Mouse (Mus musculus): ENCODE measurements around the gene Tpra1. TPM values are rescaled to one million over a fixed set of nuclear protein-coding genes. Genes with fewer than 3 reads are reported as not detected.

Gene Tpra1
- polyA plus RNA-seq, 1 experiment from 2014 or later: 45.8 TPM

DNA sequence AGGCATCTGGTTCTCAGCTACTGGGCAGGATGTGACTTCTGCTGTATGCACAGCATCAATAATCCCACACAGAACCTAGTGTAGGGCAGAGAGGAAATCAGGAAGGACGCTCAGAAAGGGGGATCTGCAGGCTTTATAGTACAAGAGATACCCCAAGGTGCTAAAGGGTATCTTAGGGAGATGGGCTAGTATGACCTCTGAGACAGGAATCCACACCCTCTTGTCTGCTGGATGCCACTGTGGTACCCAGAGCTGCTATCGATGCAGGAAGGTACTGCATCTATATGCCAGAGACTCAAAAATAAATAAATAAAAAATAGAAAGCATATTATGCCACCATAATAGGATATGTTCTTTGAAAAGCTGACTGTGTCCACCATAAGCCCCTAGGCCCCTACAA lies 2.4 kb upstream of the Tpra1 start:
- Histone ChIP-seq H3K27ac (no peak overlapping the region), H3K27me3 (ENCODE audit: control insufficient read depth, insufficient read depth, low read length) (no peaks in the 10 kb centered on the region), H3K4me2 (replicated peaks) (no peak overlapping the region), H3K9ac (no peak overlapping the region), H3K9me3 (ENCODE audit: control insufficient read depth, low read length) (no peaks in the 10 kb centered on the region), H3K4me1 (replicated peaks; ENCODE audit: control insufficient read depth, insufficient read depth, low read length) (peaks cover 26% of the 10 kb centered on the region), H3K4me3 (replicated peaks; ENCODE audit: low read length) (no peak overlapping the region), H3K36me3 (replicated peaks; ENCODE audit: control insufficient read depth, insufficient read depth) (no peaks in the 10 kb centered on the region; the same call in 1 of the 2 replicates)
- DNase-seq (ENCODE audit: low spot score): no peak
- WGBS: 95% methylated on average over 2 of the region's 2 CpGs
- no peak for ATAC-seq (ENCODE audit: low FRiP score)

DNA sequence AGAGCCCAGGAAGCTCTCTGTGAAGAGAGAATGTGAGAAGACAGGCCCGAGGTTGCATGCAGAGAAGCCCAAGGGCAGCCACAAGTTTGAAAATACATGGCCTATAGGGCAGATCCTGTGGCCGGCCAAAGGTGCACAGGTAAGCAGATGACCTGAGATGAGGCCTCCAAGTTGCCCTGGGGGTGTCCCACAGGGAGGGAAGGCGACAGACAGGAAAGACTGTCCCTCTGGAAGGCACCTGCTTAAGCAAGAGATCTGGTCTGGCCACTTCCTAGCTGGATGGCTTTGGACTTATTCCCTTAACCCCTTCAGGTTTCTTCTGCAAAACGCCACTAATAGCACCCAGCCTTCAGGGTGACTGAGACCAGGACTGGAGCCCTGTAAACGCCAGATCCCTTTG lies 580 bp upstream of the Tpra1 start:
- peak overlapping the region; percentile 75 for H3K9ac ChIP-seq
- WGBS: 10% methylated on average over 5 of the region's 5 CpGs
- peak overlapping the region; percentile 57 for H3K4me3 ChIP-seq (replicated peaks; ENCODE audit: low read length)
- H3K27me3 ChIP-seq (ENCODE audit: control insufficient read depth, insufficient read depth, low read length): no peaks in the 10 kb centered on the region
- ATAC-seq (ENCODE audit: low FRiP score) (peak; percentile 1; the same call in 1 of the 2 replicates), DNase-seq (ENCODE audit: low spot score) (no peak)
- peaks cover 26% of the 10 kb centered on the region for H3K4me1 ChIP-seq (replicated peaks; ENCODE audit: control insufficient read depth, insufficient read depth, low read length)
- peak overlapping the region; percentile 66 for H3K27ac ChIP-seq
- H3K4me2 ChIP-seq (replicated peaks): peak overlapping the region; percentile 98
- H3K9me3 ChIP-seq (ENCODE audit: control insufficient read depth, low read length): no peaks in the 10 kb centered on the region
- no peaks in the 10 kb centered on the region for H3K36me3 ChIP-seq (replicated peaks; ENCODE audit: control insufficient read depth, insufficient read depth)

DNA sequence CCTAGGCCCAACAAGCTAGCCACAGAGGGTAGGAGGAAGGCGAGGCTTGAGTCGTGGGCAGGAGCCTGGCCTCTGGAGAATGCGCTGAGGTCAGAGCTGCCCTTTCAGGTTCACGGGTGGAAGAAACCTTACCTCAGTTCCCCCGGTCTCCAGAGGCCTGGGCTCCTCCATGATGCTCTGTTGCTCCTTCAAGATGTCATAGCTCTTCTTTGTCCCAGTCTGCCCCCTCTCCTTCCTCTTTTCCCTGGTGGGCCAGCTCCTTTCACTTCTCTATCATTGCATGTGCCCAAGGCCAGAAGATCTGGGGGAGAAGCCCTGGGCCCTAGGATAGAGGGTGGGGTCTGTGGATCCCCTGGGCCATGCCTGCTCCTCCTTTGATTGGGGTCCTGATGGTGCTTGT lies 1.7 kb downstream of the Tpra1 start:
- WGBS: 82% methylated on average over 5 of the region's 5 CpGs
- H3K9me3 ChIP-seq (ENCODE audit: control insufficient read depth, low read length): no peaks in the 10 kb centered on the region
- H3K4me1 ChIP-seq (replicated peaks; ENCODE audit: control insufficient read depth, insufficient read depth, low read length): peaks cover 23% of the 10 kb centered on the region
- H3K27ac ChIP-seq: no peak overlapping the region
- peak overlapping the region; percentile 75; the same call in 1 of the 2 replicates for H3K9ac ChIP-seq
- DNase-seq (ENCODE audit: low spot score) (no peak), ATAC-seq (ENCODE audit: low FRiP score) (no peak)
- no peak overlapping the region; the same call in 1 of the 2 replicates for H3K4me3 ChIP-seq (replicated peaks; ENCODE audit: low read length)
- H3K36me3 ChIP-seq (replicated peaks; ENCODE audit: control insufficient read depth, insufficient read depth): no peaks in the 10 kb centered on the region
- H3K27me3 ChIP-seq (ENCODE audit: control insufficient read depth, insufficient read depth, low read length): no peaks in the 10 kb centered on the region
- H3K4me2 ChIP-seq (replicated peaks): peak overlapping the region; percentile 98

DNA sequence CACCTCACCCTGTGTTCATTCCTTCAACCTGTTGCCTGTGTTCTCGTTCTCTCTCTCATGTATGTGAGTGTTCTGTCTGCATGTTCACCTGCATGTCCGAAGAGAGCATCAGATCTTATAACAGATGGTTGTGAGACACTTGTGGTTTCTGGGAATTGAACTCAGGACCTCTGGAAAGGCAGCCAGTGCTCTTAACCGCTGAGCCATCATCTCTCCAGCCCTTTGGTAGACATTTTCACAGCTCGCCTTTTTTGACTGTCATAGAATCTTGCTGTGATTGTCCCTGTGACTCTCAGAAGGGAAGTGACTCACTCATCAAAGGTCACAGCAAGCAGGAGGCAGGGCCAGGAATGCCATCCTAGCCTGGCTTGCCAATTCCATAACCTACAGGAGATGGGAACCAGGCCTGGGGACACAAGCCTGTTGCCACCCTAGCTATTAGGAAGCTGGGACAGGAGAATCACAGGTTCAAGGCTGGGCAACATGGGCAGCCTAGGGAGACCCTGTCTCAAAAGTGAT lies 2.5 kb downstream of the Tpra1 start:
- WGBS: 93% methylated on average over 4 of the region's 4 CpGs
- Histone ChIP-seq H3K4me1 (replicated peaks; ENCODE audit: control insufficient read depth, insufficient read depth, low read length) (peaks cover 23% of the 10 kb centered on the region), H3K27ac (no peak overlapping the region), H3K4me2 (replicated peaks) (no peak overlapping the region), H3K9me3 (ENCODE audit: control insufficient read depth, low read length) (no peaks in the 10 kb centered on the region), H3K9ac (no peak overlapping the region), H3K27me3 (ENCODE audit: control insufficient read depth, insufficient read depth, low read length) (no peaks in the 10 kb centered on the region), H3K36me3 (replicated peaks; ENCODE audit: control insufficient read depth, insufficient read depth) (no peaks in the 10 kb centered on the region; the same call in 1 of the 2 replicates), H3K4me3 (replicated peaks; ENCODE audit: low read length) (no peak overlapping the region)
- no peak for ATAC-seq (ENCODE audit: low FRiP score)
- no peak for DNase-seq (ENCODE audit: low spot score)

DNA sequence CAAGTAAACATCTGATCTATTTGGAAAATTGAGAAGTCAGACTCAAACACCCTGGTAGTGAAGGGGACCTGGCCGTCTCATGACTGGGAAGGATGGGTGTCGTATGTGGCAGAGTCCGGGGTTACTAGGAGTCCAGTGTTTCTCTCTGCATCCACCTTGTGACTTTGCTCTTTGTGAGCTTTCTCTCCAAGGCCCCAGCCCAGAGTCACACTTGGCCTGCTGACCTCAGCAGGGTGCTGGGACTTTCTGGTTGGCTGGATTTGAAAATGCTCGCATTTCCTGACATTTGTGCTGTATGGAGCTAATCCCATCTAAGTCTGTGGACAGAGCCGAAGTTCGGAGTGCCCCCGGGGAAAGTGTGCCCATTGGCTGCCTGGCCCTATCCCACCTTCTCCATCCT lies 3.0 kb downstream of the Tpra1 start:
- no peak overlapping the region for H3K9ac ChIP-seq
- 87% methylated on average over 7 of the region's 7 CpGs for WGBS
- no peak for ATAC-seq (ENCODE audit: low FRiP score)

DNA sequence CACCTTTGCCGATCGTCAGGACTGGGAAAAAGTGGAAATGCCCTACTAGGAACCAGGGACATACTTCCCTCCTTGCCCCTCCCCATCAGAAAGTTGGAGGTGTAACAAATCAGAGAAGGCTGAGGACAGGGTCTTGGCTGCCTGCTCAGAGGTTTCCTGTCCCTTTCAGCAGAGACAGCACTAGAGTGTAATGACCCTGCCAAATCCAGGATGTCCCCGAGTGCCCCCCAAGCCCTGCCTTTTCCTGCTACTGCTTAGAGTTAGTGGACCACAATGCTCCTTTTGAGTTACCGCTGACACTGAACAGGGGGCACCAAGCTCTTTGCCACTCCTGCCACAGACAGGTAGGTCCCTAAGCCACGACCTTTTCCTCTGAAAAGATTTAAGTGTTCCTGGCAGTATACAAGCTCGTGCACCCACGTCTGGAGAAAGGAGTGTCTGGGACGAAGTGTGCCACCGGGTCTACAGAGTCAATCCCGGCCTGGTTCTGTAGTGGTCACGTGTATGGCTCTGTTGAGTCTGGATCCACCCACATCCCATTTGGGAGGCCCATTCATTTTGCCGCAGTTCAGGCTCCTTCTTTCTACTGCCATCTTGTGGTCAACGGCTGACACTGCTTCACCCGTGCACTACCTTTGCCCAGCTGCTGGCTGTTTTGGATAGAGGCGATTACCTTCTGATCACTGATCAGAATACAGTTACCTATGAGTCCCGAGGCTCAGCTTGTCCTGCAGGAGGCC lies 4.5 kb downstream of the Tpra1 start:
- H3K9me3 ChIP-seq (ENCODE audit: control insufficient read depth, low read length): no peaks in the 10 kb centered on the region
- H3K36me3 ChIP-seq (replicated peaks; ENCODE audit: control insufficient read depth, insufficient read depth): peaks cover 15% of the 10 kb centered on the region
- H3K4me3 ChIP-seq (replicated peaks; ENCODE audit: low read length): no peak overlapping the region
- DNase-seq (ENCODE audit: low spot score) (peak; percentile 81), ATAC-seq (ENCODE audit: low FRiP score) (no peak)
- H3K27me3 ChIP-seq (ENCODE audit: control insufficient read depth, insufficient read depth, low read length): no peaks in the 10 kb centered on the region
- 22% methylated on average over 16 of the region's 16 CpGs for WGBS
- peaks cover 18% of the 10 kb centered on the region for H3K4me1 ChIP-seq (replicated peaks; ENCODE audit: control insufficient read depth, insufficient read depth, low read length)
- H3K27ac ChIP-seq: no peak overlapping the region
- H3K4me2 ChIP-seq (replicated peaks): peak overlapping the region; percentile 27
- no peak overlapping the region for H3K9ac ChIP-seq

More for the DNA sequence above, 3.0 kb downstream of the Tpra1 start:
- H3K9me3 ChIP-seq (ENCODE audit: control insufficient read depth, low read length): no peaks in the 10 kb centered on the region
- DNase-seq (ENCODE audit: low spot score): no peak
- H3K27me3 ChIP-seq (ENCODE audit: control insufficient read depth, insufficient read depth, low read length): no peaks in the 10 kb centered on the region
- no peak overlapping the region for H3K4me2 ChIP-seq (replicated peaks)
- no peak overlapping the region for H3K4me3 ChIP-seq (replicated peaks; ENCODE audit: low read length)
- H3K27ac ChIP-seq: no peak overlapping the region
- H3K36me3 ChIP-seq (replicated peaks; ENCODE audit: control insufficient read depth, insufficient read depth): peaks cover 3% of the 10 kb centered on the region; the same call in 1 of the 2 replicates
- peaks cover 23% of the 10 kb centered on the region for H3K4me1 ChIP-seq (replicated peaks; ENCODE audit: control insufficient read depth, insufficient read depth, low read length)

DNA sequence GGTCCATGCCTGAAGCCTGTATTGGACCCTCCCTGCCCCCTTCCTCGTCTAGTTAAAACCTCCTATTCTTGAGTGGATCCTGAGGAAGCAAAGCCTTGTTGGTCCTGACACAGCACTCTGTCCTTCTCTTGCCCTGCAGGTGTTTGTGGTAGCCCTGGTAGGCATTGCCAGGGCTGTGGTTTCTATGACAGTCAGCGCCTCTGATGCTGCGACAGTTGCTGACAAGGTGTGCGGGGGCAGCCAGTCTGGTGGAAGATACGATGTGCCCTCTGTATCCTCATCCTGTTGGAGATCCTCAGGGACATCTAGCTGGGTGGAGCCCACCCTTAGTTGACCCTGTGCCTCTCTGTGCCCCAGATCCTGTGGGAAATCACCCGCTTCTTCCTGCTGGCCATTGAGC lies 7.1 kb downstream of the Tpra1 start:
- peaks cover 26% of the 10 kb centered on the region for H3K36me3 ChIP-seq (replicated peaks; ENCODE audit: control insufficient read depth, insufficient read depth)
- 0 out of 2 replicates have a peak, but pooled peaks cover 2% of the 10 kb centered on the region for H3K4me1 ChIP-seq (replicated peaks; ENCODE audit: control insufficient read depth, insufficient read depth, low read length)
- no peak for DNase-seq (ENCODE audit: low spot score)
- no peaks in the 10 kb centered on the region for H3K27me3 ChIP-seq (ENCODE audit: control insufficient read depth, insufficient read depth, low read length)
- H3K4me3 ChIP-seq (replicated peaks; ENCODE audit: low read length): no peak overlapping the region
- H3K4me2 ChIP-seq (replicated peaks): no peak overlapping the region
- no peaks in the 10 kb centered on the region for H3K9me3 ChIP-seq (ENCODE audit: control insufficient read depth, low read length)
- H3K9ac ChIP-seq: no peak overlapping the region
- WGBS: 93% methylated on average over 6 of the region's 6 CpGs
- no peak overlapping the region for H3K27ac ChIP-seq
- no peak for ATAC-seq (ENCODE audit: low FRiP score)

DNA sequence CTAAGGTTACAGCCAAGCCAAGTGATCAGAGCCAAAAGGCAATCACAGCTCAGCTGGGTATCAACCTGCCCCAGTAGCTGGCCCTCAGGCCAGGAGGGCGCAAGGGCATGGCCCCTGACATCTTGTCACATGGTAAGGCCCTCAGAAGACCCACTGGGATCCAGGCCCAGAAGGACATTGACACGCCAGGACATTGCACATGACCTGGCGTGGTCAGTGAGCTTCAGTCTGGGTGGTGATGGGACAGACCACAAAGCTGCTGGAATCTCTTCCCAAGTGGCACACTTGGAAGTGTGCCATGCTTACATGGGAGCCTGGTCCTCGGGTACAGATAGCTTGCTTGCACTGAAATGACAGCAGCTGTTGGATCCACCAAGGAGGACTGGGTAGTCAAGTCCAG lies 11.0 kb downstream of the Tpra1 start:
- Histone ChIP-seq H3K36me3 (replicated peaks; ENCODE audit: control insufficient read depth, insufficient read depth) (peaks cover 26% of the 10 kb centered on the region), H3K4me1 (replicated peaks; ENCODE audit: control insufficient read depth, insufficient read depth, low read length) (no peaks in the 10 kb centered on the region), H3K27ac (no peak overlapping the region), H3K27me3 (ENCODE audit: control insufficient read depth, insufficient read depth, low read length) (no peaks in the 10 kb centered on the region), H3K4me3 (replicated peaks; ENCODE audit: low read length) (no peak overlapping the region), H3K4me2 (replicated peaks) (no peak overlapping the region), H3K9ac (no peak overlapping the region), H3K9me3 (ENCODE audit: control insufficient read depth, low read length) (no peaks in the 10 kb centered on the region)
- DNase-seq (ENCODE audit: low spot score): no peak
- WGBS: 80% methylated on average over 4 of the region's 4 CpGs
- no peak for ATAC-seq (ENCODE audit: low FRiP score)

DNA sequence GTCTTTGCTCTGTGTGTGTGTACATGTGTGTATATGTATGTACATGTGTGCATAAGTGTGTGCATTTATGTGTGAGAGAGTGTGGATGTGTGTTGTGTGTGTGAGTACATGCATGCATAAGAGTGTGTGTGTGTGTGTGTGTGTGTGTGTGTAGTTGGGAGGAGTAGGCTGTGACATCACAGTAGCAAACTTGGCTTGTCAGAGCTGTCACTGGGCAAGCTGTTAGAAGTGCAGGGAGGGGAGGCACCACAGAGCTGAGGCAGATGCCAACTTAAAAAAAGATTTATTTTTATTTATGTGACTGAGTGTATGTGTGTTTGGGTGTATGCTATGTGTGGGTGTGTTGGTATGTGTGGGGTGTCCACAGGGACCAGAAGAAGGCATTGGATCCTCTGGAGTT lies 11.4 kb downstream of the Tpra1 start:
- DNase-seq (ENCODE audit: low spot score) (no peak), ATAC-seq (ENCODE audit: low FRiP score) (no peak)
- H3K9me3 ChIP-seq (ENCODE audit: control insufficient read depth, low read length): no peaks in the 10 kb centered on the region
- no peaks in the 10 kb centered on the region for H3K27me3 ChIP-seq (ENCODE audit: control insufficient read depth, insufficient read depth, low read length)
- H3K4me3 ChIP-seq (replicated peaks; ENCODE audit: low read length): no peak overlapping the region
- peaks cover 26% of the 10 kb centered on the region for H3K36me3 ChIP-seq (replicated peaks; ENCODE audit: control insufficient read depth, insufficient read depth)
- no peaks in the 10 kb centered on the region for H3K4me1 ChIP-seq (replicated peaks; ENCODE audit: control insufficient read depth, insufficient read depth, low read length)
- no peak overlapping the region for H3K4me2 ChIP-seq (replicated peaks)
- no peak overlapping the region for H3K9ac ChIP-seq
- no peak overlapping the region for H3K27ac ChIP-seq
